Mouse (Mus musculus) liver, postnatal 0 days (tissue): Measurements from ENCODE around the gene Olfr1040. TPM values are rescaled to one million over a fixed set of nuclear protein-coding genes. Genes with fewer than 3 reads are reported as not detected.
"Not testable (repeated sequence)": the region's sequence is repeated elsewhere in the genome, so short reads cannot be mapped to it uniquely, and the experiment has no call there.

Experiments
- ATAC-seq: fragments of 200-750 bp; cut with Nextera tagmentation; 2 replicates; pipeline ENCODE4 v1.8.0; 2017; ENCODE audit warnings: mild to moderate bottlenecking, moderate library complexity
- DNase-seq: peaks from one replicate; pipeline ENCODE4 v3.0.0-alpha.2; 2016
- H3K27ac ChIP-seq: fragments of 300-500 bp; sonication (generic); 2 replicates; pipeline ENCODE4 v1.5.1; 2014; ENCODE audit warnings: antibody characterized with exemption, moderate library complexity, mild to moderate bottlenecking, low read depth
- H3K27me3 ChIP-seq: fragments of 300-500 bp; sonication (generic); 2 replicates; pipeline ENCODE4 v1.6.1; 2014; ENCODE audit warnings: low read length, control low read depth, mixed read lengths; ENCODE audit not compliant: insufficient read depth
- H3K36me3 ChIP-seq: fragments of 300-500 bp; sonication (generic); replicated peaks from 2 replicates; pipeline ENCODE4 v1.6.1; 2014; ENCODE audit warnings: mild to moderate bottlenecking, control low read depth, low read length, moderate library complexity, mixed read lengths; ENCODE audit not compliant: insufficient read depth
- H3K4me1 ChIP-seq: fragments of 300-500 bp; sonication (generic); 2 replicates; pipeline ENCODE4 v1.6.1; 2014; ENCODE audit warnings: antibody characterized with exemption, mild to moderate bottlenecking, control low read depth; ENCODE audit not compliant: insufficient read depth
- H3K4me2 ChIP-seq: fragments of 300-500 bp; sonication (generic); 2 replicates; pipeline ENCODE4 v1.6.1; 2014; ENCODE audit warnings: low read depth, mild to moderate bottlenecking, low read length, moderate library complexity, mixed read lengths
- H3K4me3 ChIP-seq: fragments of 300-500 bp; sonication (generic); 2 replicates; pipeline ENCODE4 v1.5.1; 2014; ENCODE audit warnings: low read depth, low read length
- H3K9ac ChIP-seq: fragments of 300-500 bp; sonication (generic); replicated peaks from 2 replicates; pipeline ENCODE4 v1.6.1; 2014; ENCODE audit warnings: mild to moderate bottlenecking, moderate library complexity
- H3K9me3 ChIP-seq: fragments of 300-500 bp; sonication (generic); 2 replicates; pipeline ENCODE4 v1.6.1; 2016; ENCODE audit warnings: mild to moderate bottlenecking, control low read depth, low read length, mixed read lengths
- CTCF ChIP-seq: sonication (generic); IDR thresholded peaks from 2 replicates; pipeline ENCODE4 v1.5.1; 2016; ENCODE audit warnings: antibody characterized with exemption, low read depth
- EP300 ChIP-seq: IDR thresholded peaks from 2 replicates; pipeline ENCODE4 v1.6.1; 2016; ENCODE audit warnings: antibody characterized with exemption, low read depth, mild to moderate bottlenecking
- WGBS: fragments of 180-500 bp; shearing (Covaris S2); extraction: QIAGEN DNeasy Blood & Tissue Kit; methylation state at CpG from one replicate; pipeline ENCODE4 v1.1.7; 2014; ENCODE audit not compliant: insufficient replicate concordance; 5-methylcytosine and 5-hydroxymethylcytosine counted together
- polyA plus RNA-seq: library from polyadenylated mRNA; unstranded; fragments of >200 nt; fragmentation: Nextera tagmentation; extraction: Ambion mirVana; gene quantifications from 2 replicates; pipeline ENCODE4 v1.2.1, GENCODE M21; 2015

The Olfr1040 gene
- not detected in 2 replicates for polyA plus RNA-seq

GRCm38 (mm10) chr2:86146632-86147031 lies at the start of gene Olfr1040:
TSS of gene Olfr1040 (minus strand) at chr2:86146732.
- Histone ChIP-seq H3K4me1 (no peaks in the 10 kb centered on the region), H3K4me3 (no peak within 1 kb of the TSS), H3K9ac (no peak within 1 kb of the TSS), H3K9me3 (no peaks in the 10 kb centered on the region), H3K4me2 (no peak within 1 kb of the TSS), H3K27me3 (no peaks in the 10 kb centered on the region), H3K27ac (no peak within 1 kb of the TSS), H3K36me3 (no peaks in the 10 kb centered on the region)
- TF ChIP-seq CTCF (no peak), EP300 (no peak)
- WGBS, result 59% methylated on average over 1 of the region's 1 CpGs
- ATAC-seq, result no peak
- DNase-seq, result no peak

- Histone ChIP-seq H3K27ac (no peak overlapping the region), H3K4me3 (no peak overlapping the region), H3K9ac (no peak overlapping the region), H3K9me3 (no peaks in the 10 kb centered on the region), H3K36me3 (no peaks in the 10 kb centered on the region), H3K4me2 (no peak overlapping the region), H3K4me1 (no peaks in the 10 kb centered on the region), H3K27me3 (no peaks in the 10 kb centered on the region)
- TF ChIP-seq EP300 (no peak), CTCF (no peak)
- peak; percentile 45; the same call in 1 of the 2 replicates for ATAC-seq
- WGBS, result 29% methylated on average over 1 of the region's 1 CpGs
- no peak for DNase-seq
These were observed 49.3 kb upstream of the Olfr1040 start for GRCm38 (mm10) chr2:86195863-86196262.

GRCm38 (mm10) chr2:86185583-86185982 lies 39.1 kb upstream of the Olfr1040 start, which contains the start of gene Olfr52:
TSS of gene Olfr52 (minus strand) at chr2:86185683.
- no peak for ATAC-seq
- Histone ChIP-seq H3K27me3 (no peaks in the 10 kb centered on the region), H3K4me2 (no peak within 1 kb of the TSS), H3K9me3 (no peaks in the 10 kb centered on the region), H3K9ac (no peak within 1 kb of the TSS), H3K36me3 (no peaks in the 10 kb centered on the region), H3K4me1 (no peaks in the 10 kb centered on the region), H3K27ac (no peak within 1 kb of the TSS), H3K4me3 (no peak within 1 kb of the TSS)
- no peak for DNase-seq
- TF ChIP-seq CTCF, result no peak
- TF ChIP-seq EP300, result no peak

- ATAC-seq, result no peak
- H3K9ac ChIP-seq, result no peak overlapping the region
- H3K27ac ChIP-seq, result no peak overlapping the region
- H3K27me3 ChIP-seq, result no peaks in the 10 kb centered on the region
- no peak overlapping the region for H3K4me3 ChIP-seq
- H3K4me1 ChIP-seq, result no peaks in the 10 kb centered on the region
- no peaks in the 10 kb centered on the region for H3K9me3 ChIP-seq
- no peak for TF ChIP-seq EP300
- TF ChIP-seq CTCF, result no peak
- no peaks in the 10 kb centered on the region for H3K36me3 ChIP-seq
- 80% methylated on average over 3 of the region's 3 CpGs for WGBS
- DNase-seq, result no peak
- no peak overlapping the region for H3K4me2 ChIP-seq
These were observed 33.4 kb upstream of the Olfr1040 start for GRCm38 (mm10) chr2:86179950-86180349.

- H3K4me2 ChIP-seq, result no peak within 1 kb of the TSS
These were observed 31.2 kb upstream of the Olfr1040 start, which contains the start of gene Olfr1044 for GRCm38 (mm10) chr2:86177720-86178119. TSS of gene Olfr1044 (minus strand) at chr2:86177820.

GRCm38 (mm10) chr2:86175422-86175821 lies 28.9 kb upstream of the Olfr1040 start:
- H3K9me3 ChIP-seq, H3K36me3 ChIP-seq, H3K4me1 ChIP-seq, H3K4me2 ChIP-seq, H3K4me3 ChIP-seq, H3K9ac ChIP-seq, H3K27ac ChIP-seq, H3K27me3 ChIP-seq: not testable (repeated sequence)
- ATAC-seq (0 out of 2 replicates have a peak, but pooled peaks have one; percentile 29), DNase-seq (peak; percentile 14)
- 30% methylated on average over 7 of the region's 7 CpGs for WGBS
- TF ChIP-seq EP300, result peak; percentile 73

More at GRCm38 (mm10) chr2:86177720-86178119, 31.2 kb upstream of the Olfr1040 start, which contains the start of gene Olfr1044:
- ATAC-seq (no peak), DNase-seq (no peak)
- Histone ChIP-seq H3K27me3 (no peaks in the 10 kb centered on the region), H3K9ac (no peak within 1 kb of the TSS), H3K9me3 (no peaks in the 10 kb centered on the region), H3K4me3 (no peak within 1 kb of the TSS), H3K4me1 (no peaks in the 10 kb centered on the region), H3K36me3 (no peaks in the 10 kb centered on the region), H3K27ac (no peak within 1 kb of the TSS)
- TF ChIP-seq EP300, result no peak
- TF ChIP-seq CTCF, result no peak

- Histone ChIP-seq H3K27me3 (no peaks in the 10 kb centered on the region), H3K27ac (no peak within 1 kb of the TSS), H3K4me3 (no peak within 1 kb of the TSS), H3K9me3 (no peaks in the 10 kb centered on the region), H3K36me3 (no peaks in the 10 kb centered on the region), H3K4me1 (no peaks in the 10 kb centered on the region), H3K4me2 (no peak within 1 kb of the TSS), H3K9ac (no peak within 1 kb of the TSS)
- 79% methylated on average over 2 of the region's 2 CpGs for WGBS
- TF ChIP-seq EP300 (no peak), CTCF (no peak)
- no peak for DNase-seq
- ATAC-seq, result no peak
These were observed 20.9 kb upstream of the Olfr1040 start, which contains the start of gene Olfr1043 for GRCm38 (mm10) chr2:86167422-86167821. TSS of gene Olfr1043 (minus strand) at chr2:86167522.
